Mouse (Mus musculus): ENCODE measurements around the gene Trim27. TPM values are rescaled to one million over a fixed set of nuclear protein-coding genes. Genes with fewer than 3 reads are reported as not detected.

Gene Trim27
- polyA plus RNA-seq, 1 experiment from 2014 or later, result 140 TPM

DNA sequence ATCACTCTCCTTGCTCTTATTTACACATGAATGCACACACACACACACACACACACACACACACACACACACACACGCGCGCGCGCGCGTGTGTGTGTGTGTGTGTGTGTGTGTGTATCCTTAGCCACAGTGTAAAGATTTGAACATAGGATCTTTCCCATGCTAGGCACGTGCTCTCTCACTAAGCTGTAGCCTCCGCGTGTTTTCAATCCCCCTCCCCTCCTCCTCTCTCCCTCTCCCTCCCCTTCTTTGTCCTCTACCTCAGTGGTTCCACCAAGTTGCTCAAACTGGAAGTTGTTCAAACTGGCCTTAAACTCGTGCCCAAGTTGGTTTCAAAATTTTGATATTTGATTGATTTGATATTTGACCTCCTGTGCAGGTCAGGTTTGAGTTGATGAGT, 2.5 kb upstream of the Trim27 start:
- Histone ChIP-seq H3K27ac (replicated peaks) (no peak overlapping the region), H3K4me1 (peaks cover 14% of the 10 kb centered on the region), H3K36me3 (0 out of 2 replicates have a peak, but pooled peaks cover under 1% of the 10 kb centered on the region), H3K9me3 (no peaks in the 10 kb centered on the region), H3K4me2 (replicated peaks) (no peak overlapping the region), H3K9ac (replicated peaks) (no peak overlapping the region), H3K4me3 (no peak overlapping the region), H3K27me3 (peaks cover 8% of the 10 kb centered on the region; the same call in 1 of the 2 replicates)
- WGBS, result 68% methylated on average over 11 of the region's 11 CpGs
- ATAC-seq (ENCODE audit: low FRiP score, low read depth), result no peak

DNA sequence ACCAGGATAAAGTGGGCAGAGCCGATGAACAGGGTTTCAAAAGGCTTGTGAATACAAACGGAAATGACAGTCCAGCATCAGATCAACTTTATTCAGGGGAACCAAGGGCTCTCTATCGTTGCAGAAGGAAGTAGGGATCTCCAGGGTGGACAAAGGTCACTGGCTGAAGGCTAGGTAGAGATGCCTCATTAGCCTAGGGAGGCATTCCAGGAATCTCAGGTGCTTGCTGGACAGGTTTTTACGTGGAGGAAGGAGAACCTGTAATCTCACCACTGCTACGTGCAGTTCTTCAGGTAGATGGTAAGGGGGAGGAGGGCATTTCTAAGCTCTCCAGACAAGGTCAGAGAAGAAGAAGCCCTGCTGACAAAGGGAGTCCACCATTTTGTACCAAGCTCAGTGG, 1.6 kb upstream of the Trim27 start:
- Histone ChIP-seq H3K4me3 (no peak overlapping the region), H3K4me1 (peaks cover 23% of the 10 kb centered on the region), H3K9me3 (no peaks in the 10 kb centered on the region), H3K27me3 (peaks cover 8% of the 10 kb centered on the region; the same call in 1 of the 2 replicates), H3K9ac (replicated peaks) (no peak overlapping the region), H3K4me2 (replicated peaks) (no peak overlapping the region), H3K36me3 (peaks cover 10% of the 10 kb centered on the region), H3K27ac (replicated peaks) (no peak overlapping the region)
- ATAC-seq (ENCODE audit: low FRiP score, low read depth), result no peak
- 66% methylated on average over 5 of the region's 5 CpGs for WGBS

DNA sequence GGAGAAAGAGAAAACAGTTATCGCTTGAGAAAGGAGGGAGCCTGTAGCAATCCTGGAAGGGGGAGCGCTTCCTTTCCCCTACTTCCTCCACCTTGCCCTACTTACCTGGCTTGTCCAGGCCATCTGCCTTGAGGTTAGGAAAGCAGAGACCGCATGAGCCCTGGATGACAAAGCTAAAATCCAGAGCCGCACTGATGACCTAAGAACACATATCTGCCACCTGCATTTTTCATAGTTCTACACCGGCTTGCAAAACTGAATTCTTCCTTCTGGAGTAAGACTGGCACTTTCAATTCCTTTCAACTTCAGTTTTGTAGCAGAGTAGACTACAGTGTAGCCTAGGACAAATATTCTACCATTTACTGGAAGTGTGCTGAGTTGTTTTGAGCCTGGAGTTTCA, 881 bp upstream of the Trim27 start:
- Histone ChIP-seq H3K36me3 (peaks cover 17% of the 10 kb centered on the region), H3K27me3 (peaks cover 8% of the 10 kb centered on the region; the same call in 1 of the 2 replicates), H3K4me1 (peaks cover 27% of the 10 kb centered on the region), H3K9ac (replicated peaks) (no peak overlapping the region), H3K4me2 (replicated peaks) (no peak overlapping the region), H3K27ac (replicated peaks) (no peak overlapping the region), H3K9me3 (no peaks in the 10 kb centered on the region), H3K4me3 (no peak overlapping the region)
- 80% methylated on average over 5 of the region's 5 CpGs for WGBS
- no peak for ATAC-seq (ENCODE audit: low FRiP score, low read depth)

DNA sequence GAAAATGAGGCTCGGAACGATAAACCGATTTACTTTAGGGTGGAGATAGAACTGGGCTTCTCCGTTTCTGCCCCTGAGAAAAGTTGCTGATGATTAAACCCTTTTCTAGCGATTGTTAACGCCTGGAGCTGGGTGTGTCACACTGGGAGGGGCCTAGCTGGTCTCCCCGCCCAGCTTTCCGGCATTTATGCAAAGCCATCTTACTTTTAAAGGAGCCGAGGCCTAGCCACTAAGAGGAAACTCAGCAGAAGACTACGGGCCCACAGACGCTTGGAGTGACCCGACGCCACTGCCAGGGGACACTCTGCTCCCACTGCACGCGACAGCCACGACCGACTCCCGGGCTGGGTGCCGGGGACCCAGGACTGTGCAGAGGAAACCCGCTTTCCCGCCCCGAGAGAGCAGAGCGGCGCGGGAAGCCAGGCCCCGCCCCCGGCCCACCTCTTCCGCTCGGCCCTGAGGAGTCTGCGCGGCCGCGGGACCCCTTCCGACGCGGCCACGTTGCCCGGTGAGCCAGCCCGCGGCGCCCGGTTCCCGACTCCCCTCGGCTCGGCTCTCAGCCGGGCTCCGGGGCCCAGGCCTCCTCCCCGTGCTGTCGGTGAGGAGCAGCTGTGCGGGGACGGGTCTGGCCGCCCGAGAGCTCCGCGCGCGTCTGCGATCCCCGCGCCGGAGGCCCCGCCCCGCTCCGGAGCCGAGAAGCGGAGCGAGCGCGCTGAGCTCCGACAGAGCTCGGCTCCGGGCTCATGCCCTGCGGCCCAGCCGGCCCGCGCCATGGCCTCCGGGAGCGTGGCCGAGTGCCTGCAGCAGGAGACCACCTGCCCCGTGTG, 692 bp downstream of the Trim27 start:
- Histone ChIP-seq H3K9ac (replicated peaks) (peak overlapping the region; percentile 92), H3K27me3 (peaks cover 8% of the 10 kb centered on the region; the same call in 1 of the 2 replicates), H3K4me3 (peak overlapping the region; percentile 93), H3K27ac (replicated peaks) (peak overlapping the region; percentile 95), H3K9me3 (no peaks in the 10 kb centered on the region), H3K4me1 (peaks cover 27% of the 10 kb centered on the region), H3K36me3 (peaks cover 32% of the 10 kb centered on the region), H3K4me2 (replicated peaks) (peak overlapping the region; percentile 72)
- under 1% methylated on average over 73 of the region's 80 CpGs for WGBS
- ATAC-seq (ENCODE audit: low FRiP score, low read depth), result peak; percentile 96

DNA sequence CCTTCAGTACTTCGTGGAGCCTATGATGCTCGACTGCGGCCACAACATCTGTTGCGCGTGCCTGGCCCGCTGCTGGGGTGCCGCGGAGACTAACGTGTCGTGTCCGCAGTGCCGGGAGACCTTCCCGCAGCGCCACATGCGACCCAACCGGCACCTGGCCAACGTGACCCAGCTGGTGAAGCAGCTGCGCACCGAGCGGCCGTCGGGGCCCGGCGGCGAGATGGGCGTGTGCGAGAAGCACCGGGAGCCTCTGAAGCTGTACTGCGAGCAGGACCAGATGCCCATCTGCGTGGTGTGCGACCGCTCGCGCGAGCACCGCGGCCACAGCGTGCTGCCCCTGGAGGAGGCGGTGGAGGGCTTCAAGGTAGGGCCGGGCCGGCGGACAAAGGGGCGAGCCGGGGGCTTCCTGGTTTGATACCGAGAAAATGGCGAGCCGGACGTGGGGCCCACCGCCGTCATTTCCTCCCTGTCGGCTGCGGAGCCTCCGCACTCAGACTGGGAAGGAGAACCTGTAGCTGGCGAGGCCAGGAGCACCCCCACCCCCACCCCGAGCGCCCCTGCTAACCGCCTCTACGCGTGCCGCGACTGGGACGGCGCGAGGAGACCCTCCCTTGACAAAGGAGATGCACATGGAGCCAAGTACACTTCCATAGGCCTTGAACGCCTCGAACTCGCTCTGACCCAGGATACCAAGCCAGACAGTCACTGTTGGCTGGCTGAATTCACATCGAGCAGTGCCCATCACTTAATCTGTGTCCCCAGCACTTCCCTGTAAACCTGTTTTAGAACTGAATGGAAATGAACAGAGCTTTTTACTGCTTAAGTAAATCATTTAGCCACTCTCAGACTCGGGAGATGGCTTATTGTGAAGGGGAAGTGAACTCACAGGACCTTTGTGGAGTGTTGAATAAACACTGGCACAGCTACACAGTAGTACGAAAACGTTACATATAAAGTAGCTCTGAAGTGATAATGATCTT, 1.6 kb downstream of the Trim27 start:
- Histone ChIP-seq H3K4me3 (peak overlapping the region; percentile 93), H3K27ac (replicated peaks) (peak overlapping the region; percentile 95)

DNA sequence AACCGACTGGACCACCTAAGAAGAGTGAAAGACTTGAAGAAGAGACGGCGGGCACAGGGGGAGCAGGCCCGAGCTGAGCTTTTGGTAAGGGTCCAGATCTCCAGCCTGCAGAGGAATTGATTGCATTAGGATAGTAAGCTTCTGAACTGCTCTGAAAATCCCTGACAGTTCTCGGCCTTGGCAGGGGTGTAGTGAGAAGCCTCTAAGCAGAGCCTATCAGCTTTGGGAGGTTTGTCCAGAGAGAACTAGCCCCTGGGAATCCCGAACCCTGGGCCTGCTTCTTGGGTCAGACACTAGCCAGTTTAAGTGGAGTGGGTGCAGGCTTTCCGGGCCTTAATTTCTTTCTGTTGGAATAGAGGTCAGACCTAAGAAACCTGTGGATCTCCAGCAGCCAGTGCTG, 2.8 kb downstream of the Trim27 start:
- Histone ChIP-seq H3K9ac (replicated peaks) (peak overlapping the region; percentile 92), H3K9me3 (no peaks in the 10 kb centered on the region), H3K4me3 (peak overlapping the region; percentile 93), H3K27me3 (peaks cover 3% of the 10 kb centered on the region; the same call in 1 of the 2 replicates), H3K4me1 (peaks cover 27% of the 10 kb centered on the region), H3K27ac (replicated peaks) (no peak overlapping the region), H3K36me3 (peaks cover 53% of the 10 kb centered on the region), H3K4me2 (replicated peaks) (peak overlapping the region; percentile 72)
- WGBS, result 71% methylated on average over 7 of the region's 7 CpGs
- ATAC-seq (ENCODE audit: low FRiP score, low read depth), result no peak

More for the DNA sequence above, 1.6 kb downstream of the Trim27 start:
- H3K27me3 ChIP-seq, result peaks cover 3% of the 10 kb centered on the region; the same call in 1 of the 2 replicates
- under 1% methylated on average over 71 of the region's 71 CpGs for WGBS
- ATAC-seq (ENCODE audit: low FRiP score, low read depth), result peak; percentile 59
- H3K9ac ChIP-seq (replicated peaks), result peak overlapping the region; percentile 92
- H3K4me2 ChIP-seq (replicated peaks), result peak overlapping the region; percentile 72
- peaks cover 27% of the 10 kb centered on the region for H3K4me1 ChIP-seq
- no peaks in the 10 kb centered on the region for H3K9me3 ChIP-seq
- H3K36me3 ChIP-seq, result peaks cover 41% of the 10 kb centered on the region

DNA sequence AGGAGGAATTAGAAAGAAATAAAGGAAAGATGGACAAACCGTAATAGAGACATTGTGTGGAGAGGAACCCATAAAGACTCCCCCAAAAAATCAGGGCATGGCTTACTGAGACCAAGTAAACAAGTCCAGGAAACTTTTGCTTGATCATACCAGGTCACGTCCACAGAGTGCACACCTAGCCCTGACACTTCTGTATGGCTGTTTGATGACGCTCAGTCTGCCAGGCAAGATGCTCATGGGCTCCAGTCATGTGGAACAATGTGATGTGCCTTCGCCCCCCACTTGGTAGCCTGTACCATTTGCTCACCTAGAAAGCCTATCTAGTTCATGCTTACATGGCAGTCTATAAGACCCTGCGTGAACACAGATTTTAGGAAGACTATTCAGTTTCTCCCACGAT, 3.8 kb downstream of the Trim27 start:
- 91% methylated on average over 6 of the region's 6 CpGs for WGBS

DNA sequence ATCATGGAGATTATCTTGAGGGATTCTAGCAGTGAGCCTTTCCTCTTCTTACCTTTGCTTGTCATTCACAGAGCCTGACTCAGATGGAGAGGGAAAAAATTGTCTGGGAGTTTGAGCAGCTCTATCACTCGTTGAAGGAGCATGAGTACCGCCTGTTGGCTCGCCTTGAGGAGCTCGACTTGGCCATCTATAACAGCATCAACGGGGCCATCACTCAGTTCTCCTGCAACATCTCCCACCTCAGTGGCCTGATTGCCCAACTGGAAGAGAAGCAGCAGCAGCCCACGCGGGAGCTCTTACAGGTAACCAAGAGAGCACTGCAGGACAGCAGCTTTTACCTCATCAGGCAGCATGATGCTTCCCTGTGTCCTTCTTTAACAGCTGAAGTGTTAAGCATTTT, 4.4 kb downstream of the Trim27 start:
- no peak overlapping the region for H3K9ac ChIP-seq (replicated peaks)
- H3K36me3 ChIP-seq, result peaks cover 70% of the 10 kb centered on the region
- H3K4me3 ChIP-seq, result 0 out of 2 replicates have a peak overlapping the region, but pooled peaks have one; percentile 5
- 96% methylated on average over 7 of the region's 7 CpGs for WGBS
- no peaks in the 10 kb centered on the region for H3K9me3 ChIP-seq
- no peak for ATAC-seq (ENCODE audit: low FRiP score, low read depth)
- H3K4me2 ChIP-seq (replicated peaks), result no peak overlapping the region
- peaks cover 27% of the 10 kb centered on the region for H3K4me1 ChIP-seq
- H3K27ac ChIP-seq (replicated peaks), result no peak overlapping the region
- H3K27me3 ChIP-seq, result no peaks in the 10 kb centered on the region

More for the DNA sequence above, 3.8 kb downstream of the Trim27 start:
- Histone ChIP-seq H3K4me3 (no peak overlapping the region), H3K27ac (replicated peaks) (no peak overlapping the region), H3K9me3 (no peaks in the 10 kb centered on the region), H3K9ac (replicated peaks) (no peak overlapping the region), H3K4me2 (replicated peaks) (no peak overlapping the region), H3K4me1 (peaks cover 27% of the 10 kb centered on the region), H3K36me3 (peaks cover 64% of the 10 kb centered on the region), H3K27me3 (no peaks in the 10 kb centered on the region; the same call in 1 of the 2 replicates)
- no peak for ATAC-seq (ENCODE audit: low FRiP score, low read depth)

DNA sequence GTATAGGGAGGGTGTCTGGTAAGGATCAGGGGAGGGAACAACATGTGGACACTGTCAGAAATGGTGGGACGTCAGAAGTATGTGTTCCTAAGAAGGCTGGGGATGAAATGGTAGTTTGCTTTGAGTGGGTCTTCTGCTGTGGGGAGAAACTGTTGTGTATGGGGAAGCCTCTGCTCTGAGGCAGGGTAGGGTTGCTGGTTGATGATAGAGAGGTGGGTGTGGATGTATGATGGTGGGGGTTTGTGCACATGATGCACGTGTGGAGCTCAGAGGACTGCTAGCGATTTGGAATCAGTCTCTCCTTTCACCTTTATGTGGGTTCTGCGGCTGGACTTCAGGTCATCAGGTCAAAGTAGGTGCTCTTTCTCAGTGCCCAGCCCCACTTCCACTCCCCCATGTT, 6.3 kb downstream of the Trim27 start:
- Histone ChIP-seq H3K27me3 (no peaks in the 10 kb centered on the region), H3K4me3 (no peak overlapping the region), H3K9ac (replicated peaks) (no peak overlapping the region), H3K4me2 (replicated peaks) (no peak overlapping the region), H3K9me3 (no peaks in the 10 kb centered on the region), H3K27ac (replicated peaks) (no peak overlapping the region), H3K4me1 (peaks cover 21% of the 10 kb centered on the region), H3K36me3 (peaks cover 88% of the 10 kb centered on the region)
- ATAC-seq (ENCODE audit: low FRiP score, low read depth), result no peak
- 87% methylated on average over 4 of the region's 4 CpGs for WGBS

DNA sequence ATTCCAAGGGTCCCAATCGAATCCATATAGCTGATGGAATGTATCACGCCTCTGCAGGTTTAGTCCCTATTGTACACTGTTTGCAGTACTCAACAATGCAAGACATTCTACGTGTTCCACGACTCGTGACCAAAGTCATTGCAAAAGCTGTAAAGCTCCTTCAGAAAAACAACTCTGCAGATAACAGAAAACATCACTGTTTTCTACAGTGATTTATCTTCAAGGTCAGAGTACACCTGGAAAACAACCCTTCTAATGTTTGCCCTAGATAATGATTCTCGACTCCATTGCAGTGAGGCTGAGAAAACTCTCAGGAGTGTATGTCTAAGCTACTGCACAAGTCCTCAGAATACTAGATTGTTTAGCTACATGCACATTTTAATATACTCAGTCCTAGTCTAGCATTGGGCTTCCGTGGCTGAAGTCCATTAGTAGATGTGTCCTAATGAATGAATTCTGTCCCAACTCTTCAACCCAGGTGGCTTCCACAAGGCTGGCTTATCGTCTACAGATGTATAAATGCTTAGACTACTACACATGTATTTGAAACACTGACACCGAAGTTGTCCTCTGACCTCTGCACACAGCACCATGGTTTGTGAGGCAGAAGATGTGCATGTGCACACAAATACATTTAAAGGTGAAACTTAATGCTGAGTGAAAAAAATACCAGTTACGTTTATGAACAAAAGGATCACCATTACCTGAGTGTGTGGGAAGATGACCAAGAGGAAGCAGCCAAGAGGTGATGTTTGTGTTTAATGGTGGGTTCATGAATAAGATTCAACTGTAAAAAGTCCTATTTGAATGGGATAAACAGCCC, 16.4 kb downstream of the Trim27 start:
- H3K27me3 ChIP-seq, result no peaks in the 10 kb centered on the region
- no peak overlapping the region for H3K27ac ChIP-seq (replicated peaks)
- no peak overlapping the region for H3K4me2 ChIP-seq (replicated peaks)
- no peaks in the 10 kb centered on the region for H3K9me3 ChIP-seq
- WGBS, result 91% methylated on average over 10 of the region's 10 CpGs
- no peak overlapping the region for H3K9ac ChIP-seq (replicated peaks)
- H3K4me1 ChIP-seq, result no peaks in the 10 kb centered on the region
- ATAC-seq (ENCODE audit: low FRiP score, low read depth), result no peak
- no peak overlapping the region for H3K4me3 ChIP-seq
- H3K36me3 ChIP-seq, result peaks cover 48% of the 10 kb centered on the region

DNA sequence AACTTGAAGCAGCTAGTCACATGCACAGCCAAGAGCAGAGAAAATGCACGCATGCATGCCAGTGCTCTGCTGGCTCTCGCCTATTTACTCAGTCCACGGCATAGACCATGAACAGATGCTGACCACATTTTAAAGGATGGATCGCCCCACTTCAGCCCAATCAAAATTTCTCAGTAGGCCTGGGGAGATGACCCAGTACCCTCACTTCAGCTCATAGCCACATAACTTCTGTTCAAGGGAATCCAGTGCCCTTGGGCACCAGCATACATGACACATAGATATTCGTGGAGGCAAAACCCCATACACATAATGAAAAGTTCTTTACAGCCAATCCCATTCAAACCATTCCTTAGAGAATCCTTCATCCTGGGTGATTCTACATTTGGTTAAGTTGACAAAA, 18.5 kb downstream of the Trim27 start:
- WGBS, result 84% methylated on average over 5 of the region's 5 CpGs
- no peaks in the 10 kb centered on the region for H3K4me1 ChIP-seq
- no peak overlapping the region for H3K4me2 ChIP-seq (replicated peaks)
- H3K4me3 ChIP-seq, result no peak overlapping the region
- no peak overlapping the region for H3K9ac ChIP-seq (replicated peaks)
- no peak overlapping the region for H3K27ac ChIP-seq (replicated peaks)
- no peaks in the 10 kb centered on the region for H3K27me3 ChIP-seq
- ATAC-seq (ENCODE audit: low FRiP score, low read depth), result no peak
- H3K36me3 ChIP-seq, result peaks cover 29% of the 10 kb centered on the region
- H3K9me3 ChIP-seq, result no peaks in the 10 kb centered on the region

Measured in midbrain, embryonic 12.5 days (tissue).